Mouse (Mus musculus) liver, embryonic 14.5 days (tissue): Measurements from ENCODE around the gene Plcl2.

Experiments
- CTCF ChIP-seq: IDR thresholded peaks from 2 replicates; pipeline ENCODE4 v1.5.1; 2016; ENCODE audit warnings: antibody characterized with exemption, low read depth, control low read depth
- EP300 ChIP-seq: IDR thresholded peaks from 2 replicates; pipeline ENCODE4 v1.6.1; 2016; ENCODE audit warnings: antibody characterized with exemption, low read depth

DNA sequence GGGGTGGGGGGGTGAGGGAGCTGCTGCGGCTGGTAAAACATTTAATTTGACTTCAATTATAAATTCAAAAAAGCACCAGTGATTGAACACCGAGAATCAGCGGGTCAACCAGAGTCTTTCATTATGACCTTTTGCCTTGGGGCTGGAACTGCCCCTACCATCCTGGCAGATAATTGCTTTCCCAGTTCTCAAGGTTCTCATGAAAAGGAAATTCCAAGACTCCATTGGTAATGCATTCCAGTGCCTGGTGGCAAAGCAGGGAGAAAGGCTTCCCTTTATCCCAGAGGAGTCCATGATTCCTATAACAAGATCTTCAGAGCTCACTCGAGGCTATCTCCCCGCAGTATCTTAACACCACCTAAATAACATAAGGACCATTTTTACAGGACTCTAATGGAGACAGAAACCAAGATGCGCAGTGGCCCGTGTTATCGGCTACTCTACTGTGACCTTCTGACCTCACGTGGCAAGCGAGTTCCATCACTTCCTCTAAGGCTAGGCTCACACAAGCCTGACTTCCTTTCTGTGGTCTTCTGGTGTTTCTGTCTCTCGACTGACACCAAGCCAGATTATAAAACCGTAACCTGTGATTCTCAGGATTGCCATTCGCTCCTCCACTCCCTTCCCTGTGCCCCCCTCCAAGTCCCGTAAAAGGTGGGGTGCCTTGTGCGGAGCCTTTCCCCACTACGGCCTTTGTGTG lies 10.0 kb upstream of the Plcl2 start:
- TF ChIP-seq CTCF (no peak), EP300 (no peak)
